Mouse (Mus musculus): ENCODE measurements at regions not wholly inside any gene's neighbourhood (a gene's known extent, or its start where the extent isn't known, plus 50 kb on each side); places are given as distances from the start of the nearest gene placed in this dataset.
A peak's percentile ranks its signal among the peaks of the same experiment; 100 is the strongest.

DNA sequence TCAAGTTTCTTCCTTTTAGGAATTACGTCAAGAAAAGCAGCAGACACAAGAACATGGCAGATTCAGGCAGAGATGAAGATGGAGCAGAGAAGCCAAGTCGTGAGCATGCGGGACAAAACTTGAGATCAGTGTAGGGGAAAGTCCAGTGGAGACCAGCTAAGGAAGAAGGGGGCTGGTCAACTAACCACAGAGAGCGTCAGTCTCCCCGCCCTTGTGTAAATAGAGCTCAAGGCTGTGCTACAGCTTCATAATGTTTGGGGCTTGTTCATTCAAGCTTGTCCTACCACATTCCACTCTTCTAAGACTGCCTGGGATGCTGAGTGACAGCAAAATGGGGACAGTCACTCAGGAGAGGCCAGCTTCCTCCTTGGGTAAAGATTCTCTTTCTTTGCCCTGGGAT, 274.1 kb upstream of the Jarid2 start:
- H3K9ac ChIP-seq (replicated peaks; ENCODE audit: low read depth, low read length), result no peak overlapping the region
- 0 out of 2 replicates have a peak, but pooled peaks cover 4% of the 10 kb centered on the region for H3K4me1 ChIP-seq (ENCODE audit: control insufficient read depth, insufficient read depth, low read length)
- peak; percentile 23; the same call in 1 of the 2 replicates for ATAC-seq (ENCODE audit: insufficient number of reproducible peaks, insufficient read depth, low FRiP score, low read depth)
- 74% methylated on average over 5 of the region's 5 CpGs for WGBS
- peak overlapping the region; percentile 16; the same call in 1 of the 2 replicates for H3K27ac ChIP-seq (ENCODE audit: low read length)
- H3K9me3 ChIP-seq (ENCODE audit: control insufficient read depth, low read depth, low read length), result no peaks in the 10 kb centered on the region
- H3K36me3 ChIP-seq (ENCODE audit: control insufficient read depth, insufficient read depth, low read length), result no peaks in the 10 kb centered on the region
- H3K4me3 ChIP-seq (ENCODE audit: low read depth, low read length), result no peak overlapping the region
- H3K27me3 ChIP-seq (ENCODE audit: control insufficient read depth, insufficient read depth, low read length), result no peaks in the 10 kb centered on the region
- H3K4me2 ChIP-seq (replicated peaks; ENCODE audit: low read depth, low read length), result no peak overlapping the region

- H3K27ac ChIP-seq (ENCODE audit: low read length), result no peak overlapping the region
- no peaks in the 10 kb centered on the region for H3K9me3 ChIP-seq (ENCODE audit: control insufficient read depth, low read depth, low read length)
- WGBS, result 63% methylated on average over 3 of the region's 3 CpGs
- no peaks in the 10 kb centered on the region for H3K27me3 ChIP-seq (ENCODE audit: control insufficient read depth, insufficient read depth, low read length)
- no peak overlapping the region for H3K4me2 ChIP-seq (replicated peaks; ENCODE audit: low read depth, low read length)
- no peak overlapping the region for H3K4me3 ChIP-seq (ENCODE audit: low read depth, low read length)
- no peaks in the 10 kb centered on the region for H3K36me3 ChIP-seq (ENCODE audit: control insufficient read depth, insufficient read depth, low read length)
- 0 out of 2 replicates have a peak, but pooled peaks cover 4% of the 10 kb centered on the region for H3K4me1 ChIP-seq (ENCODE audit: control insufficient read depth, insufficient read depth, low read length)
- ATAC-seq (ENCODE audit: insufficient number of reproducible peaks, insufficient read depth, low FRiP score, low read depth), result no peak
- no peak overlapping the region for H3K9ac ChIP-seq (replicated peaks; ENCODE audit: low read depth, low read length)
Observed at GRCm38 (mm10) chr13:44458744-44459143, 270.5 kb upstream of the Jarid2 start.

DNA sequence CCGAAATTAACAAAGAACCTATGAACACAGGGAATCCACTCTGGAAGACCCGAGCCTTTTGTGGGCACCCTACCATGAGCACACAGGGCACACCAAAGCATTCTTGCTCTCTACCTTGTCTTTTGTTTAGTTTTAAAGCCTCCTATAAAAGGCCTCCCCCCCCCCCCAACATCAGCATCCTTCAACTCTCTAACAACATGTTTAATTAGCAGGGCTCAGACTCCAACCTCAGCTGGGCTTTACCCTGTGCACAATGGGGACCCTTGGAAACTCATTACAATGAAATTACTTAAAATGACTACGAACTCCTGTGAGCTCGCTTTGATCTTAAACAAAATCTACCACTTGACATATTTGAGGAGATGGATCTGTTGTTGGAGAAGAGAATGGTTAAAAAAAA, 270.1 kb upstream of the Jarid2 start:
- no peaks in the 10 kb centered on the region for H3K9me3 ChIP-seq (ENCODE audit: control insufficient read depth, low read depth, low read length)
- no peaks in the 10 kb centered on the region for H3K27me3 ChIP-seq (ENCODE audit: control insufficient read depth, insufficient read depth, low read length)
- no peak for ATAC-seq (ENCODE audit: insufficient number of reproducible peaks, insufficient read depth, low FRiP score, low read depth)
- H3K27ac ChIP-seq (ENCODE audit: low read length), result no peak overlapping the region
- no peak overlapping the region for H3K4me3 ChIP-seq (ENCODE audit: low read depth, low read length)
- no peak overlapping the region for H3K9ac ChIP-seq (replicated peaks; ENCODE audit: low read depth, low read length)
- no peaks in the 10 kb centered on the region for H3K36me3 ChIP-seq (ENCODE audit: control insufficient read depth, insufficient read depth, low read length)
- no peak overlapping the region for H3K4me2 ChIP-seq (replicated peaks; ENCODE audit: low read depth, low read length)
- 0 out of 2 replicates have a peak, but pooled peaks cover 3% of the 10 kb centered on the region for H3K4me1 ChIP-seq (ENCODE audit: control insufficient read depth, insufficient read depth, low read length)
- 79% methylated on average over 4 of the region's 4 CpGs for WGBS

DNA sequence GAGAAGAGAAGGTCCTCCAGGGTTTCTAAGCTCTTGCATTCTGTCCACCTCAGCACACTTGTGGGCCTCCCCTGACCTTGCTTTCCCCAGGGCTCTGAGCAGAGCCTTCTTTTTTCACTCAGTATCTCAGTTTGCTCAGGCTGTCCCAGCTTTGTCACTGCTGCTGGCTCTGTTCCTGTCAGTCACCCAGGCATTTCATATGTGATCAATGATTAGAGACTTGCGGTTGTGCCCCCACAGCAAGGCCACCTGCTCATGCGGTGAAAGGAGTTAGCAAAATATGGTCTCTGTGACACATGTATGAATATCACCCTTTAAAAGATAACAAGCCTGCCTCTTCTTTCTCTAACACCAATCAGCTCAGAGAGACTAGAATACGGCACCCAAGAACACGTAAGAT, 265.6 kb upstream of the Jarid2 start:
- Histone ChIP-seq H3K36me3 (ENCODE audit: control insufficient read depth, insufficient read depth, low read length) (no peaks in the 10 kb centered on the region), H3K9me3 (ENCODE audit: control insufficient read depth, low read depth, low read length) (no peaks in the 10 kb centered on the region), H3K4me3 (ENCODE audit: low read depth, low read length) (no peak overlapping the region), H3K9ac (replicated peaks; ENCODE audit: low read depth, low read length) (no peak overlapping the region), H3K27me3 (ENCODE audit: control insufficient read depth, insufficient read depth, low read length) (no peaks in the 10 kb centered on the region), H3K4me1 (ENCODE audit: control insufficient read depth, insufficient read depth, low read length) (no peaks in the 10 kb centered on the region), H3K4me2 (replicated peaks; ENCODE audit: low read depth, low read length) (no peak overlapping the region), H3K27ac (ENCODE audit: low read length) (no peak overlapping the region)
- ATAC-seq (ENCODE audit: insufficient number of reproducible peaks, insufficient read depth, low FRiP score, low read depth), result no peak
- WGBS, result 96% methylated on average over 4 of the region's 4 CpGs

DNA sequence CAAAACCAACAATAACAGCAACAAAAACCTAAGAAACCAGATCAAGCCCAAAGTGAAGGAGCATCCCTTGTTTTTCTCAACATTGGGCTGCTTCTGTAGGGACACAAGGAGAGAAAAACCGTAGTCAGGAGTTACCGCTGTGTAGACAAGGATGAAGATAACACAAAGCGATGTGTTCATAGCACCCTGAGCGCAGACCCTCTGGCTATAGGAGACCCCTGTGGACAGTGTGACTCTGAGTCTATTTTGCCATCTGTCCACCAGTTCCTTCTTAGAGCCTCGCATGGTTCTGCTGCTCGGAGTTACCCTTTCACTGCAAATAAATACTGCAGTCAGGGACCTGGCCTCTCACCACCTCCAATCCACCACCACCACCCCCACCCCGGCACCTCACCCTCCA, 263.7 kb upstream of the Jarid2 start:
- no peak overlapping the region for H3K27ac ChIP-seq (ENCODE audit: low read length)
- no peaks in the 10 kb centered on the region for H3K27me3 ChIP-seq (ENCODE audit: control insufficient read depth, insufficient read depth, low read length)
- H3K9me3 ChIP-seq (ENCODE audit: control insufficient read depth, low read depth, low read length), result no peaks in the 10 kb centered on the region
- H3K36me3 ChIP-seq (ENCODE audit: control insufficient read depth, insufficient read depth, low read length), result no peaks in the 10 kb centered on the region
- H3K4me1 ChIP-seq (ENCODE audit: control insufficient read depth, insufficient read depth, low read length), result no peaks in the 10 kb centered on the region
- H3K4me2 ChIP-seq (replicated peaks; ENCODE audit: low read depth, low read length), result no peak overlapping the region
- no peak overlapping the region for H3K4me3 ChIP-seq (ENCODE audit: low read depth, low read length)
- H3K9ac ChIP-seq (replicated peaks; ENCODE audit: low read depth, low read length), result no peak overlapping the region
- 70% methylated on average over 7 of the region's 7 CpGs for WGBS
- no peak for ATAC-seq (ENCODE audit: insufficient number of reproducible peaks, insufficient read depth, low FRiP score, low read depth)

DNA sequence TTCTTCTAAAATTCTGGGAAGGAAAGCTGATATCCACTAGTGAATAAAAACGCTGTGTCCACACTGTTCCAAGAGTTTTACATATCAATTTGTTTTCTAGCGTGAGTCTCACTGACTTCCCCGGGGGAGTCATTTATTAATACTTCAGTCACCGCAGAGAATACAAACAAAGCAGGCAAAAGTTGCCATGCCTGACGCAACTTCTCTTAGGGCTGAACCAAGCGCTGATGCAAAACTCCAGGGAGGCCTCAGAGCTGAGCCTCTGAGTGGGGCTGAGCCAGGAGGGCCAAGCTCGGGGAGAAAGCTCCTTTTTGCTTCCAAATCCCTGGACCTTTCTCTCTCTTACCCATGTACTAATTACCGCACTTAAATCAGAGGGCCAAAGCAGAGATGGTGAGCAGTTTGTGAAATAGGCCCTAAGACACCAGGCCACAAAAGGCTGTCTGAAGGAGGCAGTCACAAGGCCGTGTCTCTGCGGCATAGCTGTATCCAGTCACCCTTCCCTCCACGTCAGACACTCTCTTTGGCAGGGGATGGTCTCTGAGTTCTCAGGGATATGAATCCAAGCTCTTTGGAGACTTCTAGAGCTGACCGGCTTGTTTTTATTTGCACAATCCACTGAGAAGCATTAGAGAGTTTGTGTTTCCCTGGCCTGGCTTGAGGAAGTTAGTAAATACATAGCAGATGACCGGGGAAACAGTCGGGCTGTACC, 260.2 kb upstream of the Jarid2 start:
- no peak overlapping the region for H3K27ac ChIP-seq (ENCODE audit: low read length)

DNA sequence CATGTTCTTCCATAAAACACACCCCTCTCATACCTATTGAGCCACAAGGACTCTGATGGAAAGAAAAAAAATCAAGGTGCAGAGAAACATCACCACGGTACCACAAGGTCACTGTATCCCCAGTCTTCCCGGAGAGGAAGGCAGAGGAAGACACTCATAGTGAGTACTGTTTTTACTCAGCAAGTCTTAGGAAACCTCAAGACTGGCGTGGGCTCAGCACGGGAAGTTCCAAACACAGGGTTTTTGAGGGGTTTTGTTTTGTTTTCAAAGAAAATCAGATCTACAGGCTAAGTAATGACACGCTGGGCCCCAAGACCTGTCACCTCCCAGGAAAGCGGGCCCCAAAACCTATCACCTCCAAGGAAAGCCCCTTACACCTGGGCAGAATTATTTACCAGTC, 259.6 kb upstream of the Jarid2 start:
- 86% methylated on average over 6 of the region's 6 CpGs for whole genome bisulfite sequencing
- ATAC-seq (ENCODE audit: insufficient number of reproducible peaks, insufficient read depth, low FRiP score, low read depth), result no peak
- Histone ChIP-seq H3K4me2 (replicated peaks; ENCODE audit: low read depth, low read length) (no peak overlapping the region), H3K4me1 (ENCODE audit: control insufficient read depth, insufficient read depth, low read length) (no peaks in the 10 kb centered on the region), H3K36me3 (ENCODE audit: control insufficient read depth, insufficient read depth, low read length) (no peaks in the 10 kb centered on the region), H3K4me3 (ENCODE audit: low read depth, low read length) (no peak overlapping the region), H3K9ac (replicated peaks; ENCODE audit: low read depth, low read length) (no peak overlapping the region), H3K27me3 (ENCODE audit: control insufficient read depth, insufficient read depth, low read length) (0 out of 2 replicates have a peak, but pooled peaks cover 3% of the 10 kb centered on the region), H3K9me3 (ENCODE audit: control insufficient read depth, low read depth, low read length) (no peaks in the 10 kb centered on the region), H3K27ac (ENCODE audit: low read length) (no peak overlapping the region)

More for the DNA sequence above, 260.2 kb upstream of the Jarid2 start:
- H3K9ac ChIP-seq (replicated peaks; ENCODE audit: low read depth, low read length), result no peak overlapping the region
- 0 out of 2 replicates have a peak, but pooled peaks cover 3% of the 10 kb centered on the region for H3K27me3 ChIP-seq (ENCODE audit: control insufficient read depth, insufficient read depth, low read length)
- no peaks in the 10 kb centered on the region for H3K9me3 ChIP-seq (ENCODE audit: control insufficient read depth, low read depth, low read length)
- no peak for ATAC-seq (ENCODE audit: insufficient number of reproducible peaks, insufficient read depth, low FRiP score, low read depth)
- no peak overlapping the region for H3K4me3 ChIP-seq (ENCODE audit: low read depth, low read length)
- 65% methylated on average over 14 of the region's 14 CpGs for WGBS
- H3K4me2 ChIP-seq (replicated peaks; ENCODE audit: low read depth, low read length), result no peak overlapping the region
- no peaks in the 10 kb centered on the region for H3K4me1 ChIP-seq (ENCODE audit: control insufficient read depth, insufficient read depth, low read length)
- H3K36me3 ChIP-seq (ENCODE audit: control insufficient read depth, insufficient read depth, low read length), result no peaks in the 10 kb centered on the region

- no peak overlapping the region for H3K4me2 ChIP-seq (replicated peaks; ENCODE audit: low read depth, low read length)
- H3K36me3 ChIP-seq (ENCODE audit: control insufficient read depth, insufficient read depth, low read length), result no peaks in the 10 kb centered on the region
- H3K4me3 ChIP-seq (ENCODE audit: low read depth, low read length), result no peak overlapping the region
- no peaks in the 10 kb centered on the region for H3K9me3 ChIP-seq (ENCODE audit: control insufficient read depth, low read depth, low read length)
- no peak overlapping the region for H3K27ac ChIP-seq (ENCODE audit: low read length)
- WGBS, result 66% methylated on average over 6 of the region's 6 CpGs
- H3K27me3 ChIP-seq (ENCODE audit: control insufficient read depth, insufficient read depth, low read length), result 0 out of 2 replicates have a peak, but pooled peaks cover 3% of the 10 kb centered on the region
- no peaks in the 10 kb centered on the region for H3K4me1 ChIP-seq (ENCODE audit: control insufficient read depth, insufficient read depth, low read length)
- no peak for ATAC-seq (ENCODE audit: insufficient number of reproducible peaks, insufficient read depth, low FRiP score, low read depth)
- no peak overlapping the region for H3K9ac ChIP-seq (replicated peaks; ENCODE audit: low read depth, low read length)
Observed at GRCm38 (mm10) chr13:44473200-44473599, 256.1 kb upstream of the Jarid2 start.

DNA sequence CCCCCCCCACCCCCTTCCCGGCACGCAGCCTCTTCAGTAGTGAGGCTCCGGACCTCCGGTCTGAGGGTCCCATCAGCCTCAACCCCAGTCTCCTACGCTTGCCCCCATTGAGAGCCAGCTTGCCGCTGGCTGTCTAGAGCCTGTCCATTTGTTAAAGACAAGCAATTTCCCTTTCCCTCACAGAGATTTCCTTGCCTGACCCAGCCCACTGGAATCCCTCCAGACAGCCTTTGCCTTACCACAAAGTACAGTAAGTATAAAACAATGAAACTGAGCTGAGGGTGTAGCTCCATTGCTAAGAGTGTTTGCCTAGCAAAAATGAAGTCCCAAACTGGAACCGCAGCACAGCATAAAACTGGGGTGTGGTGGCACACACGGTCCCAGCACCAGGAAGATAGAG, 252.4 kb upstream of the Jarid2 start:
- Histone ChIP-seq H3K27me3 (ENCODE audit: control insufficient read depth, insufficient read depth, low read length) (0 out of 2 replicates have a peak, but pooled peaks cover 3% of the 10 kb centered on the region), H3K4me2 (replicated peaks; ENCODE audit: low read depth, low read length) (0 out of 2 replicates have a peak overlapping the region, but pooled peaks have one; percentile 16), H3K4me1 (ENCODE audit: control insufficient read depth, insufficient read depth, low read length) (no peaks in the 10 kb centered on the region), H3K9ac (replicated peaks; ENCODE audit: low read depth, low read length) (no peak overlapping the region), H3K9me3 (ENCODE audit: control insufficient read depth, low read depth, low read length) (no peaks in the 10 kb centered on the region), H3K36me3 (ENCODE audit: control insufficient read depth, insufficient read depth, low read length) (no peaks in the 10 kb centered on the region), H3K4me3 (ENCODE audit: low read depth, low read length) (no peak overlapping the region), H3K27ac (ENCODE audit: low read length) (no peak overlapping the region; the same call in 1 of the 2 replicates)
- ATAC-seq (ENCODE audit: insufficient number of reproducible peaks, insufficient read depth, low FRiP score, low read depth), result no peak
- 42% methylated on average over 8 of the region's 8 CpGs for WGBS

All from stomach, embryonic 14.5 days (tissue).